Mouse (Mus musculus): ENCODE results near the gene Tff2. TPM values are rescaled to one million over a fixed set of nuclear protein-coding genes. Genes with fewer than 3 reads are reported as not detected.

Gene Tff2
- polyA plus RNA-seq, 1 experiment from 2014 or later = 51.9 TPM

DNA sequence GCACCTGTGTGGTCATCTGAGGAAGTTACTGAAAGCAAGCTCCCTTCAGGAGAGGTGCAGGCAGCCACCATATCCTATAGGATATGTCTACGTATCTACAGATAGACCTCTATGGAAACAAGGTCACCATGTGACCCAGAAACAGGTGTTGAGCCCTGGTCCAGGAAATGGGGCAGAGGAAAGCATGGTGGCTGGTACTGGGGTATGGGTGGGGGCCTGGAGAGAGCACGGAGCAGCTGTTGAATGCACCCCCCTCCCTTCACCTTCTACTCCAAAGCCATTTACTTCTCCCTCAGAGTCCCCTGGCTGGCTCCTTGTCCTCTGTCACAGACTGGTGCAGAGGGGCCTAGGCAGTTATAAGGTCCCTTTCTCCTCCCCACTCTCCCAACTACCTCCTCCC is 19.7 kb upstream of the Tff2 start:
- H3K4me1 ChIP-seq = no peaks in the 10 kb centered on the region
- no peaks in the 10 kb centered on the region for H3K27me3 ChIP-seq (replicated peaks)
- H3K27ac ChIP-seq = no peak overlapping the region
- H3K9me3 ChIP-seq = no peaks in the 10 kb centered on the region
- 73% methylated on average over 2 of the region's 2 CpGs for WGBS
- no peak overlapping the region; the same call in 1 of the 2 replicates for H3K4me3 ChIP-seq (replicated peaks)
- no peak for ATAC-seq (ENCODE audit: insufficient read depth, low FRiP score, low read depth)
- H3K36me3 ChIP-seq = no peaks in the 10 kb centered on the region
- no peak overlapping the region for H3K9ac ChIP-seq
- H3K4me2 ChIP-seq = no peak overlapping the region

DNA sequence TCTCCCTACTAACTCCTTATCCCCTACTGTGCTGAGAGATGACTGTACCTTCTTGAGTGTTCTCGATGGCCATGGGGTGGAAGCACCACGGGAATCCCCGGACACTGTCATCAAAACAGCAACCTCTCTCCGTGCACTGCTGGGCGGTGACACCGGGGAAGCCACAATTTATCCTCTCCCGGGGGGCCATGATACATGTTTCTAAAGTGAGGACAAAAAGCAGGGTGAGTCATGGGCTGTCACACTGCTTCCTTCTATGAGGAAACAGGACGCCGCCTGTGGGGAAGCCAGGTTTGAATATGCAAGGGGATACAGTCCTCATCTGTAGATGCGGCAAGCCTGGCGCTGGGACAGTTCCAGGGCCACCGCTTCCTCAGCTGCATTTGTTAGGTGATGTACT is 18.5 kb upstream of the Tff2 start:
- no peaks in the 10 kb centered on the region for H3K4me1 ChIP-seq
- H3K4me3 ChIP-seq (replicated peaks) = no peak overlapping the region
- H3K4me2 ChIP-seq = no peak overlapping the region
- no peaks in the 10 kb centered on the region for H3K27me3 ChIP-seq (replicated peaks)
- WGBS = 80% methylated on average over 12 of the region's 12 CpGs
- no peak for ATAC-seq (ENCODE audit: insufficient read depth, low FRiP score, low read depth)
- H3K36me3 ChIP-seq = no peaks in the 10 kb centered on the region
- H3K9ac ChIP-seq = no peak overlapping the region
- H3K9me3 ChIP-seq = no peaks in the 10 kb centered on the region
- H3K27ac ChIP-seq = no peak overlapping the region

DNA sequence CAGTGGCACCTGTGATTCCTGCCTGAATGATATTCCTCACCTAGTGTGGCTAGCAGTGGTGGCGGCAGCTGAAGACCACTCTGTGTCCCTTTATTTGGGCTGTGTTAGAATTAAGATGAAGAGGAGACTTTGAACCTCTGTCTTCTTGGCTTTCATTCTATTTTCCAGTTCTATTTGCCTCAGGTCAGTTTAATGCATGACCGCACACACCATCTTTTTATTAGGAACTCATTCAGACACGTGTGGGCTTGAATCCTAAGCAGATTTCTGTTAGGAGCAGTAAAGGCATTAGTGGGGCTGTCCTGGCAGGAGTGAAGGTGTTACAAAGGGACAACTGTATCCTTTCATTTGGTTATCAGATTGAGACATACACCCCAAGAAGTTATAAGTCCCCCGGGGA is 16.2 kb upstream of the Tff2 start:
- no peaks in the 10 kb centered on the region for H3K27me3 ChIP-seq (replicated peaks)
- no peak for ATAC-seq (ENCODE audit: insufficient read depth, low FRiP score, low read depth)
- no peaks in the 10 kb centered on the region for H3K36me3 ChIP-seq
- H3K4me3 ChIP-seq (replicated peaks) = no peak overlapping the region
- no peak overlapping the region for H3K9ac ChIP-seq
- H3K4me2 ChIP-seq = no peak overlapping the region
- 80% methylated on average over 4 of the region's 4 CpGs for whole genome bisulfite sequencing
- no peaks in the 10 kb centered on the region for H3K4me1 ChIP-seq
- H3K9me3 ChIP-seq = no peaks in the 10 kb centered on the region
- no peak overlapping the region for H3K27ac ChIP-seq

DNA sequence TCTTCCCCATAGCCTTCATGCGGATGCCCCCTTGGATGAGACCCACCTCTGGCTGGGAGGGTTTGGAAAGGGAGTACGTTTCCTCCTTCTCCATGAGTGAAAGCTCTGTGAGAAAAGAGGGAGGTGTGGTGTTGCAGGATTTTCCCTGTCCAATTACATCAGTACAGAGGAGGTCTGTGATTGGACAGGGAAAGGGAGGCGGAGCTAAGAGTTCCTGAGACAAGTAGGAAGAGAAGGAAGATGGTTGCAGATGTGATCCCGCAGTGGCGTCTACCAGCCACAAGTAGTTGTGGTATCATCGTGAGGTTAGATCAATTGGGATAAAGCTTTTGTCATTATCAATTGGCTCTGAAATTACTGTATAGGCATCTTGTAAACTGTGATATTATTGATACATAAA is 13.8 kb upstream of the Tff2 start:
- H3K4me1 ChIP-seq = no peaks in the 10 kb centered on the region
- H3K4me3 ChIP-seq (replicated peaks) = no peak overlapping the region
- no peak overlapping the region for H3K27ac ChIP-seq
- H3K4me2 ChIP-seq = no peak overlapping the region
- no peak for ATAC-seq (ENCODE audit: insufficient read depth, low FRiP score, low read depth)
- no peaks in the 10 kb centered on the region for H3K9me3 ChIP-seq
- H3K36me3 ChIP-seq = no peaks in the 10 kb centered on the region
- H3K27me3 ChIP-seq (replicated peaks) = no peaks in the 10 kb centered on the region
- WGBS = 73% methylated on average over 6 of the region's 6 CpGs
- H3K9ac ChIP-seq = no peak overlapping the region

DNA sequence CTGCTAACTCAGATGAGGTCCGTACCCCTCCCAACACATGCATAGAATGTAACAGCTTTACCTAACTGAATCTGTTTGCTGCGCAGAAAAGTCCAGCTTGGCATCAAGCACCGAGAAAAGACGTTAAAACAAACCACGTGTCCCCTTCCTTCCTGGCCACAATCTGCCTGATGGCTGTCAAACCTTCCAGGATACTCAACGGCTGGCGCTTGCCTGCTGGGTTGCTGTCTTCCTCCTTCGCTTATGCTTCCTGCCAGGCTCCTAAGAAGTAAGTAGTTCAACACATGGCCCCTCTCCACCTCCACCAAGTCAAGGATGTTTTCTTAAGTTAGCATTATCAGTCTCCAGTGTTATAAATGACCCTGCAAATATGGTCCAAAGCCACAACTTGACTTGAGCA is 9.7 kb upstream of the Tff2 start:
- Histone ChIP-seq H3K36me3 (no peaks in the 10 kb centered on the region), H3K4me3 (replicated peaks) (no peak overlapping the region), H3K9me3 (no peaks in the 10 kb centered on the region), H3K4me1 (no peaks in the 10 kb centered on the region), H3K4me2 (no peak overlapping the region), H3K9ac (no peak overlapping the region), H3K27me3 (replicated peaks) (no peaks in the 10 kb centered on the region), H3K27ac (no peak overlapping the region)
- no peak for ATAC-seq (ENCODE audit: insufficient read depth, low FRiP score, low read depth)
- 50% methylated on average over 8 of the region's 8 CpGs for WGBS

DNA sequence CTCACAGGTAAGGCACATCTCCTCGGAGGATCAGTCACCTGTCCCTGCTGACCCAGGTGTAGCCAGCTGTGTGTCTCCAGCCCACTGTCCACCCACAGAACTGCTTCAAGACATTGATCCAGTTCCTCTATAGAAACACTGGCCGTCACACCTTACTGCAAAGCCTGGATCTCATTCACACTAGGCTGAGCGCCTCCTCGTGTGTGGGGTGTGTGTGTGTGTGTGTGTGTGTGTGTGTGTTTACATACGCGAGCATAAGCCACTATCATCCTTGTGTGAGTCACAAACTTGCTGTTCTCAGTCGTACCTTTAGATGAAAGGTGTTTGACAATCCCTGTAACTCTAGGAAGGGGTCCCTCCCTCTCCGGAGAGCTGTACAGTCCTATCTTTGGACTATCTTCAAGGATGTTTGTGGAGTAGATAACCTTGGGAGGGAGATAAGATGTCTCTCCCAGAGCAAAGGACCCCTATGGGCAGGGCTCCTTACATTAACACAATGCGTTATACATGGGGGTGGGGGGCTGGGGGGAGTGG is 9.0 kb upstream of the Tff2 start:
- no peaks in the 10 kb centered on the region for H3K27me3 ChIP-seq (replicated peaks)
- H3K9ac ChIP-seq = no peak overlapping the region
- no peaks in the 10 kb centered on the region for H3K36me3 ChIP-seq
- WGBS = 63% methylated on average over 9 of the region's 9 CpGs
- no peak overlapping the region for H3K4me3 ChIP-seq (replicated peaks)
- H3K9me3 ChIP-seq = no peaks in the 10 kb centered on the region
- ATAC-seq (ENCODE audit: insufficient read depth, low FRiP score, low read depth) = peak; percentile 63
- no peak overlapping the region for H3K4me2 ChIP-seq
- no peaks in the 10 kb centered on the region for H3K4me1 ChIP-seq
- 0 out of 2 replicates have a peak overlapping the region, but pooled peaks have one; percentile 11 for H3K27ac ChIP-seq

DNA sequence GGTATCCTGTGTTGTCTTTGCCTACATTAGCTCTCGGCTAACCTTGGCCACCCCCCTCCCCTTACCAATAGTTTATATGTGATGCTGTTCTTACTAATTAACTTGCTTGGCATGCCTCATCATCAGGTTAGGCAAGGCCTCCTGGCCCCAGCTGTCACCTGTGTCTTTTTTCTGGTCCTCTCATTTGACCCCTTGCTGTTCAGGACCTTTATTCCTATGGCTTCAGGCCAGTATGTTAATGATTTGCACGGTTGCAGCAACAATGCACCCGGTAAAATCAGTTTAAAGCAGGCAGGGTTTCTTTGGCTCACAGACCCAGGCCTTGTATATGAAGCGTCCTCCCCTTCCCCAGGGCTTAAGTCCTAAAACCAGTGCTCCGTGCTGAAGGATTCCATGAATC is 8.4 kb upstream of the Tff2 start:
- no peaks in the 10 kb centered on the region for H3K27me3 ChIP-seq (replicated peaks)
- H3K4me3 ChIP-seq (replicated peaks) = no peak overlapping the region
- no peaks in the 10 kb centered on the region for H3K4me1 ChIP-seq
- 62% methylated on average over 5 of the region's 5 CpGs for WGBS
- H3K36me3 ChIP-seq = no peaks in the 10 kb centered on the region
- ATAC-seq (ENCODE audit: insufficient read depth, low FRiP score, low read depth) = 0 out of 2 replicates have a peak, but pooled peaks have one; percentile 35
- H3K4me2 ChIP-seq = no peak overlapping the region
- H3K9ac ChIP-seq = no peak overlapping the region
- 0 out of 2 replicates have a peak overlapping the region, but pooled peaks have one; percentile 11 for H3K27ac ChIP-seq
- H3K9me3 ChIP-seq = no peaks in the 10 kb centered on the region

DNA sequence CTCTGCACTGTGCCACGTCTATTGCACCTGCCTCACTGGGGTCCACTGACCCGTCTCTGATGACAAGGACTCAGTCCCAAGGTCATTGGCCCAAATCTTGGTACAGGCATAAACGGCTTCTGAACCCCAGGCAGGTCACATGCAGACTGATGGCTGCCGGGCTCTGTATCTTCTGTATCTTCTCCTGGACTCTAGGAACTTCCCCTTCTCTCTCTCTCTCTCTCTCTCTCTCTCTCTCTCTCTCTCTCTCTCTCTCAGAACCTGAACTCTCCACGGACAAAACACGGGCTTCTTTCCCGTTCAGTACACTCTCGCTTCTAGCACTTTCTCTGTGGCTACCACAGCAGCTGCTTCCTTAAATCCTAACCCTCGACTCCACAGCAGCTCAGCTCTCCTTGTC is 1.9 kb upstream of the Tff2 start:
- H3K36me3 ChIP-seq = no peaks in the 10 kb centered on the region
- H3K9ac ChIP-seq = no peak overlapping the region
- H3K4me3 ChIP-seq (replicated peaks) = no peak overlapping the region
- H3K4me1 ChIP-seq = peaks cover 8% of the 10 kb centered on the region
- no peak overlapping the region for H3K27ac ChIP-seq
- H3K27me3 ChIP-seq (replicated peaks) = no peaks in the 10 kb centered on the region
- WGBS = 76% methylated on average over 9 of the region's 9 CpGs
- ATAC-seq (ENCODE audit: insufficient read depth, low FRiP score, low read depth) = no peak
- no peaks in the 10 kb centered on the region for H3K9me3 ChIP-seq
- no peak overlapping the region for H3K4me2 ChIP-seq

DNA sequence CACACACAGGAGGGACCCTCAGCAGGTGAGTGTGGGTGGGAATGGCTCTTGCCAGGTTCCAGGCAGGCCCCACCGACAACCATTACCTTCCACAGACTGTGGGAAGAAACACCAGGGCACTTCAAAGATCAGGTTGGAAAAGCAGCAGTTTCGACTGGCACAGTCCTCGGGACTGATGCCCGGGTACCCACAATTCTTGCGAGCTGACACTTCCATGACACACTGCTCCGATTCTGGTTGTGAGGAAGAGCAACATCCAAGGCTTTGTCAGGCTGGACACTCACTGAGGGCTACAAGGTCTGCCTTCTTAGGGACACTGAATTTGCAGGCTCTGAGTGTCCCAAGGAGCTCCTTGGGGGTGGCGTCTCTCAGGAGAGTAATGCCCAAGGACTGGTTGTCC is 2.0 kb downstream of the Tff2 start:
- Histone ChIP-seq H3K9ac (no peak overlapping the region), H3K36me3 (no peaks in the 10 kb centered on the region), H3K9me3 (no peaks in the 10 kb centered on the region), H3K4me3 (replicated peaks) (no peak overlapping the region), H3K27ac (no peak overlapping the region), H3K27me3 (replicated peaks) (no peaks in the 10 kb centered on the region), H3K4me1 (peaks cover 8% of the 10 kb centered on the region), H3K4me2 (no peak overlapping the region)
- WGBS = 94% methylated on average over 7 of the region's 7 CpGs
- no peak for ATAC-seq (ENCODE audit: insufficient read depth, low FRiP score, low read depth)

DNA sequence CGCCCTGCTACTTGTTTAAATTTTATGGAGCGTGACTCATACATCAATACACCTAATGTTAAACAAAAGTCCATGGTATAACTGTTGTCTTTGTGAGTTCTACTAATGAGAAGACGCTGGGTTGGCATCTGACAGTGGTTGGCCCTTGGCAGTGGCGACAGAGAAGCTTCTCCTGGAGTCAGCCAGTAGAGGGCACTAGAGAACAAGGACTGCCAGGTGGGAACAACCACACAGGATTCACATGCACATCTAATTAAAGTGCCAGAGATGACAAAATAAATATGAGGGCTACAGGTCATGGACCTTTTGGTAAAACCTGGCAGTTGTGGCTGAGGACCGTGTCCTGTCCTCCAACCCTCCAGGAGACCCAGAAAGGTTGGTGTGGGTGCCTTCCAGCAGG is 5.7 kb downstream of the Tff2 start:
- Histone ChIP-seq H3K9me3 (no peaks in the 10 kb centered on the region), H3K27me3 (replicated peaks) (no peaks in the 10 kb centered on the region), H3K36me3 (no peaks in the 10 kb centered on the region), H3K9ac (no peak overlapping the region), H3K27ac (no peak overlapping the region), H3K4me3 (replicated peaks) (no peak overlapping the region), H3K4me1 (0 out of 2 replicates have a peak, but pooled peaks cover 3% of the 10 kb centered on the region), H3K4me2 (no peak overlapping the region)
- no peak for ATAC-seq (ENCODE audit: insufficient read depth, low FRiP score, low read depth)
- WGBS = 16% methylated on average over 5 of the region's 5 CpGs

DNA sequence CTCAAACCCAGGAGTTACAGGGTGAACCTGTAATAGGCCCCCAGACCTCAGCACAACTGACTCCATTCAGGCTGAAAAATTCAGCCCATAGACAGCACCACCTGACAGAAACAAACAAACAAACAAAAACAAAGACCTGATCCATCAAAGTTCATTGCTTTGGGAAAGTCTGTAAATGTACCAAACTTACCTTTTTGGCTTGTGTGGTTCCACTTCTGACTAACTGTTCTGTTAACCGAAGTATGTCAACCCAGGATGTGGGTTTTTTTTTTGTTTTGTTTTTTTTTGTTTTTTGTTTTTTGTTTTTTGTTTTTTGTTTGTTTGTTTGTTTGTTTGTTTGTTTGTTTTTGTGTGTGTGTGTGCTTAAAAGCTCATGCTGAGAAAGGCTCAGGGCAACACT is 7.3 kb downstream of the Tff2 start:
- WGBS = 79% methylated on average over 1 of the region's 1 CpGs
- no peaks in the 10 kb centered on the region for H3K27me3 ChIP-seq (replicated peaks)
- no peaks in the 10 kb centered on the region for H3K36me3 ChIP-seq
- no peak overlapping the region for H3K9ac ChIP-seq
- no peaks in the 10 kb centered on the region for H3K9me3 ChIP-seq
- H3K4me2 ChIP-seq = no peak overlapping the region
- H3K27ac ChIP-seq = no peak overlapping the region
- H3K4me3 ChIP-seq (replicated peaks) = no peak overlapping the region
- H3K4me1 ChIP-seq = 0 out of 2 replicates have a peak, but pooled peaks cover 3% of the 10 kb centered on the region
- ATAC-seq (ENCODE audit: insufficient read depth, low FRiP score, low read depth) = no peak

DNA sequence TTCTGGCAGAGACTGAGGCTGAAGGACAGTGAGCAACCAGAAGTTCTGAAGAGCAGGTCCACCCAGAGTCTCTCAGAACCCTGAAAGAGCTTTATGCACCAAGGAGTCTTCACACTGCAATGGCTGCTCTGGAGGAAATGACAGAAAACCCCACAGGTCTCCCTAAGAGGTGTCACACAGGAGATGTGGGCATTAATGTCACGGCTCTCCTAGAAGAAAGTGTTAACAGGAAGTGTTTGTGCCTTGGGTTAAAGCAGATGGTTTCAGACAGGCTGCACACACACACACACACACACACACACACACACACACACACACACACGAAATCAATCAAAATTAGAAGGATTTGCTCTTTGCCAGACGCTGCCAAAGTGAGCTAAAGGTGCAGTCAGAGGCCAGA is 7.8 kb downstream of the Tff2 start:
- Histone ChIP-seq H3K9me3 (no peaks in the 10 kb centered on the region), H3K9ac (no peak overlapping the region), H3K27ac (no peak overlapping the region), H3K4me2 (no peak overlapping the region), H3K4me3 (replicated peaks) (no peak overlapping the region), H3K27me3 (replicated peaks) (no peaks in the 10 kb centered on the region), H3K4me1 (0 out of 2 replicates have a peak, but pooled peaks cover 3% of the 10 kb centered on the region), H3K36me3 (no peaks in the 10 kb centered on the region)
- 41% methylated on average over 3 of the region's 3 CpGs for WGBS
- no peak for ATAC-seq (ENCODE audit: insufficient read depth, low FRiP score, low read depth)

DNA sequence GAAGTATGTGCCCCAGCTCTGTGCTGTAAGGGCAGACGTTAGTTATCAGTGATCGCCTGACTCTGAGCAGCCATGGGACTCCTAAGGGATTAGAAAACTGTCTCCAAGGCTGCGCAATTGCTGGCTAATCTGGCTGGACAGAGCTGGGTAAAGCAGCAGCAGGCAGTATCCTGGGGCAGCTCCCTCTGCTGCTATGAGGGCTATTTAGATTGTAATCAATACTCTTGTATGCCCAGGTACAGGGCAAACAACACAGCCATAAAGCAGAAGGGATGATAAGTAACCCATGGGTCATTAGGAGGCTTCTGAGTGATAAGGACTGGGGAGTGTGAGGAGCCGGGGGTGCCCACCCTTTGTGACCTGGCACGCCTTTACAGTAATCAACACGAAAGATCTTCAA is 9.2 kb downstream of the Tff2 start:
- Histone ChIP-seq H3K4me2 (no peak overlapping the region), H3K9ac (no peak overlapping the region), H3K27ac (no peak overlapping the region), H3K4me1 (0 out of 2 replicates have a peak, but pooled peaks cover 3% of the 10 kb centered on the region), H3K36me3 (no peaks in the 10 kb centered on the region), H3K27me3 (replicated peaks) (no peaks in the 10 kb centered on the region), H3K4me3 (replicated peaks) (no peak overlapping the region), H3K9me3 (no peaks in the 10 kb centered on the region)
- ATAC-seq (ENCODE audit: insufficient read depth, low FRiP score, low read depth) = no peak
- WGBS = 60% methylated on average over 6 of the region's 6 CpGs
